Mouse (Mus musculus) yolk sac, embryonic 10.5 days (tissue): ENCODE measurements at regions not wholly inside any gene's neighbourhood (a gene's known extent, or its start where the extent isn't known, plus 50 kb on each side); places are given as distances from the start of the nearest gene placed in this dataset.
A peak's percentile ranks its signal among the peaks of the same experiment; 100 is the strongest.

ENCODE experiments used
- DNase-seq: peaks from one replicate; pipeline ENCODE4 v3.0.0-alpha.2; 2017; ENCODE audit warnings: low spot score

GRCm38 (mm10) chr4:7220426-7220825 is 1018.4 kb downstream of the Car8 start:
- no peak for DNase-seq

DNA sequence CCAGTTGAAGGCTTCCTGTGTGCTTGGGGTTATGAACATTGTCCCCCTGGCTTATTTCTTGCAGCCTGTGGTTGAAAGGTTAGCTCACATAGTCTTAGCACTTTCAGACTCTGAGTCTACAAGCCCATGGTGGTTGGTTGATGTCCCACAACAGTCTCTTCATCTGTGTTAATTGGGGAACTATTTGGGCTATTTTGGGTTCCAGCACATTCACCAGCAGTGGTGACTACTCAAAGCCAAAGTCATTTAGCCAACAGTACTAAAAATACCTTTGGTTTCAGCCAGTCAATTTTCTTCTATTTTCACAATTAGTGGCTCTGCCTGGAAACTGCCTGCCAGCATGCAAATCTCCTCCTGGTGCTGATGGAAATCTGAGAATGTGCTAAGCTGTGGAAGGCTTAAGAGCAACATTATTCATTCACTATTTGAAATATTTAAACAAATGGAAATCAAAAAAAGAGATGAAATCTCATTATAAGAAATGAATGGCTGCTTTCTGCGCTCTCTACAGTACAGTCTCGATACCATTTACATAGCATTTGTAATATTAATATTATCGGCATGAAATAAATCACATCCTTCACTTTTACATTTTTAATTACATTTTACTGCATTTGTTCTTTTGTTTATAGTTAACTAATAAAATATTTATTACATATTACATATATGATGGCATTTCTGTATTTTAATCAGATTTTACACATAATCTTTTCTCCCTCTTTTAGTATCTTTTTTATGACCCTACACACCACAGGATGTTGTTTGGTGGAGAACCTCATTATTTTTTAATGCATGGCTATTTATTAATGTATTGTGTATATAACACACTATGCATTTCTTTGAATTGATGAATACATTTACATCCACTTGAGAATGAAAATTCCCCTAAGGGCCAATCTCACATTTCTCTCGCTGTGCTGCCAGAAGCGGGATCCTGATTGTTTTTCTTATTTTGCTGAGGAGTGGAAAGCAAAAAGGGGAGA is 1023.5 kb downstream of the Car8 start:
- no peak for DNase-seq

DNA sequence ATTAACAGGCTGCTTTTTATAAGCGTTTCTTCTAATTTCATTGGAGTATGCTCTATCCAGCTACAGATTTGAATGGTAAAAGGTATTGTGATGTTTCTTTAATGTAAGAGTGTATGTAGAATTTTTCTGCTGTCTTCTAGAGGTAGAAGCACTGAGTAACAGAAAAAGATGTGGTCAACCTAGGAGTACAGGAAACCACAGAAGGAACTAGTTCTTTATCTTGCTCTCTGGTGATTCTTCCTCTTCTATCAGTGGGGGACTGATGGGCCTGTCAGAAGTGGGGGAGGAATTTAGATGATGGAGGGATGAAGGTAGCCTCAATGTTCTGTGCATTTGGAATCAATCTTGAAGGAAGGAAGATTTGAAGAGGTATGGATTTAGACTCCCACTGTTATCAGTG is 1031.9 kb downstream of the Car8 start:
- DNase-seq = no peak

DNA sequence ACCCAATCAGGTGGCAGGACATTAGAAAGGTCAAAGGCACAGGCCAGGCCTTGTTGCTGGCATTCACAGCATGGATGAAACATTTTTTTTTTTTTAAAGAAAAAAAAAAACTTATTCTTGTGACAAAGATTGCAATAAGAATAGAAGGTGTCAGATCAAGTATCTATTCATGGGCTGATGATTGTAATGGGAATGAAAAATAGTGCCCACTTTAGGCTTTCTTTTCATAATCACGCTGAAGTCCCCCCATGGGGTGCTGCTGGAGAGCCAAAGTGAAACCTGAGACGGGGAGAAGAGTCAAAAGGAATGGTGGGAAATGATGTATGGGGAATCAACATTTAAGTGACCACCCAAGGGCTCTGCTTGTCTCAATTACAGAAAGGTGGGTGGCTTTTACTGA is 1037.0 kb downstream of the Car8 start:
- no peak for DNase-seq

DNA sequence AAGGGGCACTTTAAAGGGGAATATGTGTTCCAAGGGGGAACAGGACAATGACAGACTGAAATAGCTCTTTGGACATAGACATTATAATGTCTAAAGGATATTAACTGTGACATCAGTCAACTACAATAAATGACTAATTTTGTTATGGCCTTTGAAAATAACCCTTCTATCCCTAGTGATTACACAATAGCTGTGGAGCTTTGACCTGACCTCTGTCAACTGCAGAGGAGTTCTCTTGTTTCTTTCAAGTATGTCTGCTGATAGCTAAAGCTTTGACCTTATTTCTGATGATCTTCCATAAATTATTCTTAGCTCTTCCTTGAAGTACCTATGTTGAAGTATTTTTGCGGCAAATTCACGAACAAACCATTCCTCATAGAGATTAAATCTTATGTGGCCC is 1038.9 kb downstream of the Car8 start:
- DNase-seq = no peak

GRCm38 (mm10) chr4:7199052-7199451 is 1039.8 kb downstream of the Car8 start:
- no peak for DNase-seq

- DNase-seq = no peak
Observed at GRCm38 (mm10) chr4:7196570-7196969, 1042.3 kb downstream of the Car8 start.

DNA sequence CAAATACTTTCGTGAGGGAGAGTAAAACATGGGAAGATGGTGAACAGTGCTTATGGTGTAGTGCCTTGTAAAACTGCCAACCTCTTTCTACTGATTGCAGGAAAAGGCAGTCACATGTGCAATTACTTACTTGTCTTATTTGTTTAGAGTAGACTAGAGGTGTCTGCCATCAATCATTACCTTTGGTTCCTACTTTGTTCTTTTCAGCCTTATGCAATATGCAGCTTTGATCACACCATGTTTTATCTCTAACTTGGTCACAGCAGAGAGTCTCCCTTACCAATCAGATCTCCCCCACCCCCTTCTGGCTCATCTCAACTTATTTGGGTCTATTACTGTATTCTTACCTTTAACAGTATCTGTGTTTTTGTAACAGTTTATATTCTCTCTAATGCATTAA is 1043.2 kb downstream of the Car8 start:
- no peak for DNase-seq

- no peak for DNase-seq
Observed at GRCm38 (mm10) chr4:7191912-7192311, 1046.9 kb downstream of the Car8 start.

DNA sequence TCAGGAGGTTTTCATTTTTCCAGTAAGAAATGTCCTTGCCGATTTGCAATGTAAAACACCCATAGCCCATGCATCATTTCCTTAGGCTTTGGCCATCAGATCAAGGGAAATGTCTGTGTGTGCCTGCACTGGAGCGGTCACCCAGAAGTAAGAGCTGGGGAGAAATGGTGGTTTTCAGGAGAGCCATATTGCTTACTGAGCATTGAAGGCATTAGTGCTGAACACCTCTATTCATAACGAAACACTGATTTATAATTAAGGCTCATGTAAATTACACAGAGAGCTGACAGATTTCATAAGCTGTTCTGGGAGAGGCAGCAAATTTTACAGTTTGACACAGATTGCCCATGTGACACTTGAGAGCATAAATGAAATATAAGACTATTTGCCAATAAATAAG is 1047.6 kb downstream of the Car8 start:
- no peak for DNase-seq

GRCm38 (mm10) chr4:7175030-7175429 is 1063.8 kb downstream of the Car8 start:
- DNase-seq = no peak

GRCm38 (mm10) chr4:7172528-7173306 is 1066.1 kb downstream of the Car8 start:
- no peak for DNase-seq

DNA sequence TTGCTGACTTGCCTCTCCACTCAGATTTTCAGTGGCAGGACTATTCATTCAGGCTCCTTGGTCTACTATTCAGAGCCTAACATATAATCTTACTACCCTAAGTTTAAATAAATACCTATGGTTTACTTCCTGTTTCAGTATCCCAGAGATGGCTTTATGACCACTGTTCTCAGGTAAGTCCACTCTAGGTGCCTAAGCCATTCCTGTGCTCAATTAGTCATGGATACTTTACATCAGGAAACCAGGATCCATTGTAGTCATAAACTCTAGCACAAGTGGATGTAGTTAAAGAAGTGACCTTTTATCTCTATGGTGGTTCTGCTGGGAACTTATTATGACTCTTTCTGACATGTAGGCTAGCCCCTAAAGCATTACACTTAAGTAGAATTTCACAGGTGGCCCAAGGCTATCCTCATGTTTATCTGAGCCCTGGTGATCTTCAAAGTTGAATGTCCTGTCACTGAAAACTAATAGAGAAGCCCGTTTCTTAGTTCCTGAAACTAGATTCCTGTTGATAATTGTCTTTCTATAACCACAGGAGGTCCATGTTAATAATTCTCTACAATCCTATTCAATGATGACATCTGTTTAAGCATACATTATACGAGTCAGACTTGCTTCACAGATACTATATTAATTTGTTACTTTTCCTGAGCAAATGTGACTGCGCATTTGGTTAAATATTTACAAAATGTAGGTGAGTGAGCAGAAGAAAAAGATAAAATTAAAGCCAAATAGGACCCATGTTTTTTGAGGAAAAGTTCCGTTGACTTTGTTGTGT is 1067.0 kb downstream of the Car8 start:
- no peak for DNase-seq

- no peak for DNase-seq
Observed at GRCm38 (mm10) chr4:7161411-7161810, 1077.4 kb downstream of the Car8 start.

GRCm38 (mm10) chr4:7157883-7158282 is 1081.0 kb downstream of the Car8 start:
- DNase-seq = no peak

DNA sequence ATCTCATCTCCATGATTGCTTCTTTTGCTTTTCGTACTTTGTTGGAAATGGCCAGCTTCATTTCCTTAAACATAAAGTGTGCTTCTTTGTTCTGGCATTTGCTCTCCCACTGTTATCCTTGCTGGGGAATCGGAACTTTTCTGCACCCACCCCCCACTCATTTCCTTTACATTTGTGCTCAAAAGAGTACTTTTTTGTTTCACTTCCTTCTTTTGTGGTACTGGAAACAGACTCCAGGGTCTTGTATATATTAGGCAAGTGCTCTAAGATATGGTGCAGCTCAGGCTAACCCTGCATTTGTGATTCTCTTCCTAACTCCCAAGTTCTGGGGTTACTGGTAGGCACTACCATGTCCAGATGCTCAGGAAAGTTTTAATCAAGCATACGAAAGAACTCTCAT is 1084.6 kb downstream of the Car8 start:
- no peak for DNase-seq

- DNase-seq = no peak
Observed at GRCm38 (mm10) chr4:7153835-7154234, 1085.0 kb downstream of the Car8 start.

GRCm38 (mm10) chr4:7145756-7146155 is 1093.1 kb downstream of the Car8 start:
- DNase-seq = no peak

- peak; percentile 32 for DNase-seq
Observed at GRCm38 (mm10) chr4:7144215-7144614, 1094.6 kb downstream of the Car8 start.

DNA sequence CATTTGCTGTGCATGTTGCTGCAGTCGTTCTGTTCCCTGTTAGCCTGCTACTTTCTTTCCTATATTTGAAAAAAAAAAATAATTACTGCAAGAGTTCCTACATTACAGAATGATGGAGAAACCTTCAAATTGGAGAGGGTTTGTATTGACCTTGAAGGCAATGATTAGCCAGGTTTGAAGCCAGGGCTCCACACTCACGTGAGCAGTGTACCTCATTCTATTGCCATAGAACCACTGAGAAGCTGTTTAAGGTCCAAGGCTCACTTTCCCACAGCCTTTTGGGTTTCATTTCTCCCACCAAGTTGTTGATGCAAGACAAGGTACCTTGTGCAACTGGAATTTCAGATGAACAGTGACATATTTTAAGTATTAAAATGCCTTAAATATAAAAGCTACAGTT is 1095.2 kb downstream of the Car8 start:
- DNase-seq = peak; percentile 42

- no peak for DNase-seq
Observed at GRCm38 (mm10) chr4:7142781-7143180, 1096.1 kb downstream of the Car8 start.

DNA sequence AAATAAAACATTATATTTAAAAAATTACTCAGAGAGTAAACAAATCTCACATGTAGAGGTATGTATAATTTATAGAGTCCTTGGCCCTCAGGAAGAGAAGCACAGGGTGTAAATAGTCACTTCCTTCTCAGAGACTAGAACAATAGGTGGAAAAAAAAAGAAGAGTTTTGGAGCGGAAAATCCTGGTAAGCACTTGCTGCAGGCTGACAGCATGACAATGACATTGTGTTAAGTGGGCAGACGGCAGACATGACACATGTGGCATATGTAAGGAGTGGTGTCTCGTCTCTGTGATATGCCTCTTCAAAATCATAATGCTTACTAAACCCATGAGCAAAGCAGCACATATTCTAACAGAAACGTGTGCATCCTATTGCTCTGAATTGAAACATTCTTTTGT is 1126.7 kb downstream of the Car8 start:
- DNase-seq = no peak
